Mouse (Mus musculus): ENCODE data around the gene Ttll12. TPM values are rescaled to one million over a fixed set of nuclear protein-coding genes. Genes with fewer than 3 reads are reported as not detected.

The Ttll12 gene
- 36.2 and 40.3 TPM in 2 replicates for polyA plus RNA-seq (2014; fragmentation: Nextera tagmentation; extraction: Ambion mirVana)

DNA sequence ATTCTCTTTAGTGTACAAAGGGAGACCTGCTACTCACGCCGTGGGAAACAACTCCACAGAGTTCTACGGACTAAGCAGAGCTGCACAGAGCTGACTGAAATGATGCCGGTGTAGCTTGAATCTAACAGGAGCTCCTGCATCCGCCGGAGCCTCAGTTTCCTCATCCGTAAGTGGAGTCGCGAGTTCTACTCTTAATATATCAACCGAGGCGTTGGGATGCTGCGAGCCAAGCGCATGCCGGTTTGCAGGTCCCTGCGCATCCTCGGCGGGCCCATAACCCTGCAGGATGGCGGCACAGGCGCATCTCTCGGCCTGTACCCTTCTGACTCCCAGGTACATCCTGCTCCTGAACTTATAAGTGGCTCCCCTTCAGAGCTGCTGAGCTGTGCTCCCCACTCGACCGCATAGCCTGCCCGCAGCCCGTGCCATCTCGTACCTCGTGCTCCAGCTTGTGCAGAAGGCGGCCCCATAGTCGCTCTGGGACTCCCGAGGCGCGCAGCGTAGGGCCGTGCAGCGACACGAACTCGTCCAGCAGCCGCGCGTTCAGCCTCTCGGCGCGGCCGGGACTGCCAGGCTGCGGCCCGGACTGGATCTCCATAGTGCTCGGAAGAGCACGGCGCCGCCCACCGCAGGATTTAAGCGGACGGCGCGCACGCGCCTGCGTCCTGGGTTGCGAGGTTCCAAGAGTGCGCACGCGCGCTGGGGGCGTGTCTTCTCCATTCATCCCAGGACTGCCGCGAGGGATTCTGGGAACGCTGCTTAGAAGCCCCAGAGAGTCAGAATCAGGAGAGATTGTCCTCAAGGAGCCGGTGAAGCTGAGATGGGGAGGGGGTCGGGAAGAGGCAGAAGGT is at the start of gene Ttll12:
TSS of gene Ttll12 (minus strand) at position 645 of the 851 bp plus-strand sequence.
- Histone ChIP-seq H3K9ac (ENCODE audit: low read length) (peak within 1 kb of the TSS; percentile 49), H3K27ac (ENCODE audit: low read depth) (no peak within 1 kb of the TSS), H3K4me2 (ENCODE audit: low read length) (peak within 1 kb of the TSS; percentile 78), H3K4me1 (replicated peaks; ENCODE audit: control insufficient read depth, insufficient read depth, low read length) (peaks cover 8% of the 10 kb centered on the region), H3K27me3 (replicated peaks; ENCODE audit: control insufficient read depth, insufficient read depth, low read length) (no peaks in the 10 kb centered on the region), H3K36me3 (ENCODE audit: control insufficient read depth, insufficient read depth, low read length) (peaks cover 4% of the 10 kb centered on the region; the same call in 1 of the 2 replicates), H3K4me3 (ENCODE audit: low read depth, low read length) (peak within 1 kb of the TSS; percentile 50), H3K9me3 (ENCODE audit: control insufficient read depth, low read length) (no peaks in the 10 kb centered on the region)
- WGBS = under 1% methylated on average over 68 of the region's 68 CpGs
- ATAC-seq (replicated peaks; ENCODE audit: low FRiP score, low TSS enrichment, low read depth) (peak; percentile 90), DNase-seq (ENCODE audit: low spot score) (peak; percentile 96)

DNA sequence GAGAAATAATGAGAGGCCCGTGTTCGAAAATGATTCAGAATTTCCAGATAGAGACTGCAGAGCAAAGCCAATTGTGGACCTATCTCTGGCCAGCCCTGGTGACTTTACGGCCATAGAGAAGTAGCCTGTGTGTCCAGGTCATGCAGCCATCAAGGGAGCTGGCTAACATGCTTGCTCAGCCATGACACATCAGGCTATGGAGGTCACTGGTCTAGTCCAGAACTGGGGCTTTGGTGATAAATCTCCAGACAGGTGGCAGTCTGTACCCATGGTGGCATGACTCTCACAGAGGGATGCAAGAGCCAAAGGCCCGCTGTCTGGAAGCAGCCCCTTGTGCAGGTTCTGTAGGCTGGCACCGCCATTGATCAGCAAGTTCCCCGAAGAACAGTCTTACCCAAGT is 47.6 kb upstream of the Ttll12 start:
- no peak overlapping the region for H3K27ac ChIP-seq (ENCODE audit: low read depth)
- no peak overlapping the region for H3K9ac ChIP-seq (ENCODE audit: low read length)
- H3K27me3 ChIP-seq (replicated peaks; ENCODE audit: control insufficient read depth, insufficient read depth, low read length) = no peaks in the 10 kb centered on the region
- no peaks in the 10 kb centered on the region for H3K9me3 ChIP-seq (ENCODE audit: control insufficient read depth, low read length)
- 94% methylated on average over 6 of the region's 6 CpGs for WGBS
- DNase-seq (ENCODE audit: low spot score) (no peak), ATAC-seq (replicated peaks; ENCODE audit: low FRiP score, low TSS enrichment, low read depth) (no peak)
- no peak overlapping the region for H3K4me3 ChIP-seq (ENCODE audit: low read depth, low read length)
- H3K36me3 ChIP-seq (ENCODE audit: control insufficient read depth, insufficient read depth, low read length) = no peaks in the 10 kb centered on the region
- peaks cover 9% of the 10 kb centered on the region for H3K4me1 ChIP-seq (replicated peaks; ENCODE audit: control insufficient read depth, insufficient read depth, low read length)
- no peak overlapping the region for H3K4me2 ChIP-seq (ENCODE audit: low read length)

- no peak for DNase-seq (ENCODE audit: low spot score)
- ATAC-seq (replicated peaks; ENCODE audit: low FRiP score, low TSS enrichment, low read depth) = no peak
- 40% methylated on average over 4 of the region's 4 CpGs for WGBS
These were observed 45.3 kb upstream of the Ttll12 start for GRCm38 (mm10) chr15:83640208-83640607.

DNA sequence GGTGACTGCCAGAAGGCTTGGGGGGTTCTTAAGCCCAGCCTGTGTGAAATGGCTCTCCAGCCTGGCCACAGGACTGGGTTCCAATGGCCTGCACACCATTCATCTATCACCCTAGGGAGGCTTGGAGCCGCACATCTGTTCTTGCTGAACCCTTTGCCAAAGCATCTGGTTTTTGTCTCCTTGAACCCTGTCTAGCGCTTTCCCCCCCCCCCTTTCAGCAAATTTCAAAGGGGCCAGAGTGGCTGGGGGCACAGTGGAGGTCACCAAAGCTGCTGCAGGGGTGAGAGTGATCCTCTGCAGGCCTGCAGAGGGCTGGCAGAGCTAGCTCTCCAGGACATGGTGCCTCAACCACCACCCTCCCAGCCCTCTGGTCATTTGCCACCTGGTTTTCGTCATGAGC is 44.2 kb upstream of the Ttll12 start:
- DNase-seq (ENCODE audit: low spot score) (peak; percentile 53), ATAC-seq (replicated peaks; ENCODE audit: low FRiP score, low TSS enrichment, low read depth) (no peak)
- H3K4me2 ChIP-seq (ENCODE audit: low read length) = no peak overlapping the region
- no peak overlapping the region for H3K4me3 ChIP-seq (ENCODE audit: low read depth, low read length)
- no peak overlapping the region for H3K27ac ChIP-seq (ENCODE audit: low read depth)
- 22% methylated on average over 3 of the region's 3 CpGs for WGBS
- peaks cover 9% of the 10 kb centered on the region for H3K4me1 ChIP-seq (replicated peaks; ENCODE audit: control insufficient read depth, insufficient read depth, low read length)
- no peaks in the 10 kb centered on the region for H3K36me3 ChIP-seq (ENCODE audit: control insufficient read depth, insufficient read depth, low read length)
- no peaks in the 10 kb centered on the region for H3K9me3 ChIP-seq (ENCODE audit: control insufficient read depth, low read length)
- H3K9ac ChIP-seq (ENCODE audit: low read length) = no peak overlapping the region
- no peaks in the 10 kb centered on the region for H3K27me3 ChIP-seq (replicated peaks; ENCODE audit: control insufficient read depth, insufficient read depth, low read length)

More at GRCm38 (mm10) chr15:83640208-83640607, 45.3 kb upstream of the Ttll12 start:
- Histone ChIP-seq H3K27ac (ENCODE audit: low read depth) (no peak overlapping the region), H3K9me3 (ENCODE audit: control insufficient read depth, low read length) (no peaks in the 10 kb centered on the region), H3K4me3 (ENCODE audit: low read depth, low read length) (no peak overlapping the region), H3K9ac (ENCODE audit: low read length) (no peak overlapping the region), H3K4me2 (ENCODE audit: low read length) (no peak overlapping the region), H3K36me3 (ENCODE audit: control insufficient read depth, insufficient read depth, low read length) (no peaks in the 10 kb centered on the region), H3K4me1 (replicated peaks; ENCODE audit: control insufficient read depth, insufficient read depth, low read length) (peaks cover 9% of the 10 kb centered on the region), H3K27me3 (replicated peaks; ENCODE audit: control insufficient read depth, insufficient read depth, low read length) (no peaks in the 10 kb centered on the region)

DNA sequence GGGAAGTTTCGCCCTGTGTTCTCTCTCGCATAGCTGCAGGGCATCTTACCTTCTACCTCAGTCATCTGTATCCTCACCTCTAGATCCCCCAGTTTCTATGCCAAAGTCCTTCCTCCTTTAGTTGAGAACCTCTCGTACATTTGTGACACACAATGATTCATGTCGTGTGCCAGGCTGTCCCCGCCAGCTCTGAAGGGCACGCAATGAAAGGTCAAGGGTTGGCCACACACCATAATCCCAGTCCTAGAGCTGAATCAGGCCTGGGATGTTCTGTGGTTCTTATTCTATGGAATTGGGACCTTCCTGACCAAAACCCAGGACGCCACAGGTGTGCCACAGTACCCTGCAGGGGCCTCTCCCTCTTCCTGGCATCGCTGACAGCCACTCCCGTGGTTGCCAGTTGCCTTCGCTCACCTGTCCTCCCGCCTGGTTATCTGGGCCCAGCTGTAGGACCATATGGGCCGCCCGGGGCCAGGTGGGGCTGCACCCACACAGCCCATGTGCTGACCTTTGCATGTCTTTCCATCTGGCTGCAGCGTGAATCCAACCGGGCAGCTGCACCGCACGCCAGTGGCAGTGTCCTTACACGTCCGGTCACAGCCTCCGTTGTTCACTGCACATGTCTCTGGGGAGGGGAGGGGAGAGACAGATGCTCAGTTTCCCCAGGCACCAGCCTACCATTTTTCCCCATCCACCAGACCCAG is 43.4 kb upstream of the Ttll12 start:
- no peak for ATAC-seq (replicated peaks; ENCODE audit: low FRiP score, low TSS enrichment, low read depth)

DNA sequence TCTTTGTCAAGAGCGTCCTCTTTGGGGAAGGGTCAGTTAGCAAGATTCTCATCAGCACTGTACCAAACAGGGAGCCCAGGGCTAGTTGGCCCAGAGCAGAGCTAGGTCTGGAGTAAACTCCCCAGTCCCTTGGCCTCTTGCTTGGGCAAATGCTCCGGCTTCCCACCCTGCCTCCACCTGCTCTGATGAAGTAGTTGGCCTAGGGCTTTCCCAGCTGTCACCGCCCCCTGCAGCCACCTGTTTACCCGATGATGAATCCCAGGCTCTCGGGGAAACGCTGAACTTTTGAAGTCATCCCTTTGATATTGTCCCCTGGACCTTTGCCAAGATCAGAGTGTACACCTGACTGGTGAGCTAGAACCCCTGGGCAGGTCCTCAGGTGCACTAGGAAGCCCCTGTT is 41.8 kb upstream of the Ttll12 start:
- H3K4me2 ChIP-seq (ENCODE audit: low read length) = no peak overlapping the region
- H3K4me3 ChIP-seq (ENCODE audit: low read depth, low read length) = no peak overlapping the region
- no peak for DNase-seq (ENCODE audit: low spot score)
- H3K27me3 ChIP-seq (replicated peaks; ENCODE audit: control insufficient read depth, insufficient read depth, low read length) = no peaks in the 10 kb centered on the region
- ATAC-seq (replicated peaks; ENCODE audit: low FRiP score, low TSS enrichment, low read depth) = no peak
- H3K9me3 ChIP-seq (ENCODE audit: control insufficient read depth, low read length) = 0 out of 2 replicates have a peak, but pooled peaks cover 2% of the 10 kb centered on the region
- peaks cover 9% of the 10 kb centered on the region for H3K4me1 ChIP-seq (replicated peaks; ENCODE audit: control insufficient read depth, insufficient read depth, low read length)
- H3K36me3 ChIP-seq (ENCODE audit: control insufficient read depth, insufficient read depth, low read length) = no peaks in the 10 kb centered on the region
- no peak overlapping the region for H3K27ac ChIP-seq (ENCODE audit: low read depth)
- 50% methylated on average over 6 of the region's 6 CpGs for WGBS
- no peak overlapping the region for H3K9ac ChIP-seq (ENCODE audit: low read length)

More for the DNA sequence above, 43.4 kb upstream of the Ttll12 start:
- Histone ChIP-seq H3K36me3 (ENCODE audit: control insufficient read depth, insufficient read depth, low read length) (no peaks in the 10 kb centered on the region), H3K4me2 (ENCODE audit: low read length) (no peak overlapping the region), H3K27me3 (replicated peaks; ENCODE audit: control insufficient read depth, insufficient read depth, low read length) (no peaks in the 10 kb centered on the region), H3K9ac (ENCODE audit: low read length) (no peak overlapping the region), H3K4me3 (ENCODE audit: low read depth, low read length) (no peak overlapping the region), H3K9me3 (ENCODE audit: control insufficient read depth, low read length) (no peaks in the 10 kb centered on the region), H3K4me1 (replicated peaks; ENCODE audit: control insufficient read depth, insufficient read depth, low read length) (peaks cover 9% of the 10 kb centered on the region), H3K27ac (ENCODE audit: low read depth) (no peak overlapping the region)
- no peak for DNase-seq (ENCODE audit: low spot score)
- 72% methylated on average over 20 of the region's 20 CpGs for WGBS

GRCm38 (mm10) chr15:83635251-83635650 is 40.3 kb upstream of the Ttll12 start:
- ATAC-seq (replicated peaks; ENCODE audit: low FRiP score, low TSS enrichment, low read depth) (no peak), DNase-seq (ENCODE audit: low spot score) (no peak)
- no peaks in the 10 kb centered on the region for H3K36me3 ChIP-seq (ENCODE audit: control insufficient read depth, insufficient read depth, low read length)
- no peaks in the 10 kb centered on the region for H3K27me3 ChIP-seq (replicated peaks; ENCODE audit: control insufficient read depth, insufficient read depth, low read length)
- H3K4me1 ChIP-seq (replicated peaks; ENCODE audit: control insufficient read depth, insufficient read depth, low read length) = peaks cover 9% of the 10 kb centered on the region
- WGBS = 36% methylated on average over 3 of the region's 3 CpGs
- no peak overlapping the region for H3K9ac ChIP-seq (ENCODE audit: low read length)
- no peak overlapping the region for H3K27ac ChIP-seq (ENCODE audit: low read depth)
- 0 out of 2 replicates have a peak, but pooled peaks cover 2% of the 10 kb centered on the region for H3K9me3 ChIP-seq (ENCODE audit: control insufficient read depth, low read length)
- no peak overlapping the region for H3K4me2 ChIP-seq (ENCODE audit: low read length)
- no peak overlapping the region for H3K4me3 ChIP-seq (ENCODE audit: low read depth, low read length)

- Histone ChIP-seq H3K27ac (ENCODE audit: low read depth) (no peak overlapping the region), H3K4me3 (ENCODE audit: low read depth, low read length) (no peak overlapping the region), H3K27me3 (replicated peaks; ENCODE audit: control insufficient read depth, insufficient read depth, low read length) (no peaks in the 10 kb centered on the region), H3K9ac (ENCODE audit: low read length) (no peak overlapping the region), H3K36me3 (ENCODE audit: control insufficient read depth, insufficient read depth, low read length) (no peaks in the 10 kb centered on the region), H3K4me1 (replicated peaks; ENCODE audit: control insufficient read depth, insufficient read depth, low read length) (peaks cover 7% of the 10 kb centered on the region), H3K4me2 (ENCODE audit: low read length) (no peak overlapping the region), H3K9me3 (ENCODE audit: control insufficient read depth, low read length) (peaks cover 6% of the 10 kb centered on the region; the same call in 1 of the 2 replicates)
- DNase-seq (ENCODE audit: low spot score) (no peak), ATAC-seq (replicated peaks; ENCODE audit: low FRiP score, low TSS enrichment, low read depth) (no peak)
- 6% methylated on average over 1 of the region's 1 CpGs for WGBS
These were observed 39.1 kb upstream of the Ttll12 start for GRCm38 (mm10) chr15:83634076-83634475.

Measured in intestine, embryonic 14.5 days (tissue).